Mouse (Mus musculus) brain, adult 2 months (tissue): Measurements from ENCODE around the gene Itgb2l.
A peak's percentile ranks its signal among the peaks of the same experiment; 100 is the strongest.
"Not testable (repeated sequence)": the region's sequence is repeated elsewhere in the genome, so short reads cannot be mapped to it uniquely, and the experiment has no call there.

Source experiments
- DNase-seq: peaks from one replicate; pipeline ENCODE4 v3.0.0; 2011; ENCODE audit warnings: low read depth, low spot score

The Itgb2l gene

DNA sequence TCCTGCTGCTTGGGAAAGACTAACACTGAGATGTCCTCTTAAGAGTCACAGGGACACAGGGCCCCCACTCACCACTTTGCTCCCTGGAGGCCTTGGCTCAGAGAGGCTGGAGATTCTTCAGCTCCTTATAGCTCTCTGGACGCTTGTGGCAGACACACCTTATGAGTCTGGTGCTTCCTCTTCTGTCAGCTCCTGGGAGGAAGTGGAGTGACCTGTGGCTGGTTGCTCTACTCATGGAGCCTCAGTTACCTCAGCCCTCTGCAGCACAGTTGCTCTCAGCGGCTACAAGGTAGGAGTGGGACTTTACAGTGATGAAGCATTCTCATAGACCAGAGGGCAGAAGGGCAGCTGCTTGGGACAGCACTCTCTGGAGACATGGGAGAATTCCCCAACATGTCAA lies at the start of gene Itgb2l:
TSS of gene Itgb2l (minus strand) at position 152 of the 400 bp plus-strand sequence.
- DNase-seq, result no peak

DNA sequence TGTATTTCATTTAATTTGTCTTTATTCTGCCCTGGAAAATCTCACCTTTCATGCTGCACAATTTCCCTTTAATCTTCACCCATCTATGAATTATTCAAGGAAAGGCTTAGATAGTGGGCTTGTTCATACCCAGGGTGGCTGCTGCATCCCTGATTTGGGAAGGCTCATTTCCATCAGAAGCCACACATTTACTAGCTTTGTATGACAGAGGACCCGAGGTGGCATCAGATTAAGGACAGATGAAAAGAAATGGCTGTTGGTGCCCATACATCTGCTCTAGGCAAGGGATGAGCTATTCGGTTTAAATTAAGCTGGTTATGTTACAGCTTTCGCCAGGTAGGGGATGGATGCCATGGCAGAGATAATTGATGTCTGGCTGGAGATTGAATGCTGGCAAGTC lies 48.1 kb upstream of the Itgb2l start:
- DNase-seq, result no peak

DNA sequence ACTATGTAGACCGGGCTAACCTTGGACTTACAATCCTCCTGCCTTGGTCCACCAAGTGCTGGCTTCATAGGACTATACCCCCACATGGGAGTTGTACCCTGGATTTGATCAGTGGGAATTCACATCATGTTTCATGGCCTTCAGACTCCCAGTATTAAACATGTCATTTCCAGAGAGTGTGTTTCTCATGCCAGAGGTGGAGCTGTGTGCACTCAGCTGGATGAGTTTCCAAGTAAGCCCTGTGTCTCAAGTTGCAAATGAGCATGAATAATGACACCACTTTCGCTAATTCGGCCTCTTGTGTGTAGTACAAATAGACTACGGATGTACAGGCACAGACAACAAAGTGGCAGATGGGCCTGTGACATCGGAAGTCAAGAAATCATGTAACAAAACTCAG lies 44.6 kb upstream of the Itgb2l start:
- DNase-seq, result no peak

DNA sequence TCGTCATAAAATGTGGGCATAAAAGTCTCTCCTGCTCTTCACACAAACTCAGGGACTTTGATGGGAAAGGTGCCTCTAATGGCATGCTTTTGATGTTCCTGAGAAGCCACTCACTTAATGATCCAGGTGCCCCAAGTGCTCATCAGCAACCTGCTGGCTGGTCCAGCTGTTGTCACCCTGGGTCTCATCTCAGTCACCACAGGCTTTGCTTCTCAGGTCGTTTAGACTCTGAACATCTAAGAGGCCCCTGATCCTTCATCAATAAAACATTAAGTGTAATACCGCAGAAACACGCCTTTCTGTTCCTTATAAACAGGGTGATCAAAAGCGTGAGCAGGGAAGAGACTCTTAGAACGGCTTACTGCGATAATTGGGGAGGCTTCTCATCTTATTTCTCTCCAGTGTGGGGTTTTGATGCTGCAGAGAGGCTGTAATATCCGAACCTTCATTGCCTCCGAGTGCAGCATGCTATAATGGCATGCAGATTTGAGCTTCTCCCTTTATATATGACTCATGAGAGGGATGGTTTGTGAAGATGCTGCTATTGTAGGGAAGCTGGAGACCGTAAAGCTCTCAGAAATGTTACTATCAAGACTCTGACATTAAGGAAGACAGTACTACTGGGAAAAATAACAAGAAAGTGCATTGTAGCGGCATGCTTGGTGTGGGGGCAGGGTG lies 43.7 kb upstream of the Itgb2l start:
- peak; percentile 51 for DNase-seq

DNA sequence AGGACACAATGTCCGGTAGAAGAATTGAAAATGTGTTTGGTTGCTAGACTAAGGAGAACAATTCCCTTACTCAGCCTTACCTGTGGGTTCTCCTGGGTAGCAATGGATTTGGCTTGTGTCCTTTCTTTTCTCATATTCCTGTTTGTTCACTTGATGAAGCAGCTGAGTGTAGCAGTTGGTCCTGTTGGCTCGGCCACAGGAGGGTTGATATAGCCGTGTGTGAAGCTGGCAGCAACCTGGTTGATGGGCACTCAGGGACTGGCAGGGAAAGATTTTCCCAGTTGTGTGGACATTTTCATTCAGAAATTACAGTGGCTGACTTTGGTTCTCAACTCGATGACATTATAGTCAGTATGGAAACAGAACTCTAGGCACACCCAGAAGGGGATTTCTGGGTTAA lies 38.4 kb upstream of the Itgb2l start:
- DNase-seq, result no peak

DNA sequence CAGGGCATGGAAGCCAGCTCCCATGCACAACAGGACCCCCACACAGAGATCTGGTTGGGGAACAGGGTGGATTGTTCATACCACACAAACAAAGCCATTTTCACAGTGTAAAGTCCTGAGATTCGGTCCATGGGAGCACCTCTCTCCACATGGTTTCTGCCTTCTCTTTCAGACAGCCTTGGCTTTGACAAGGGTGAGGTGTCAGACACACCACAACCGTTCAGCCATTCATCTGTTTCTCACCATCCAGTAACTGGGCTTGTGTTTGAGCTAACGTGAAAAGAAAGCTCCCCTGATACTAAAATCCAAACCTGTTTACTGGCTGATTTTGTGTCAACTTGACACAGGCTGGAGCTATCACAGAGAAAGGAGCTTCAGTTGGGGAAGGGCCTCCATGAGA lies 30.8 kb upstream of the Itgb2l start:
- no peak for DNase-seq

DNA sequence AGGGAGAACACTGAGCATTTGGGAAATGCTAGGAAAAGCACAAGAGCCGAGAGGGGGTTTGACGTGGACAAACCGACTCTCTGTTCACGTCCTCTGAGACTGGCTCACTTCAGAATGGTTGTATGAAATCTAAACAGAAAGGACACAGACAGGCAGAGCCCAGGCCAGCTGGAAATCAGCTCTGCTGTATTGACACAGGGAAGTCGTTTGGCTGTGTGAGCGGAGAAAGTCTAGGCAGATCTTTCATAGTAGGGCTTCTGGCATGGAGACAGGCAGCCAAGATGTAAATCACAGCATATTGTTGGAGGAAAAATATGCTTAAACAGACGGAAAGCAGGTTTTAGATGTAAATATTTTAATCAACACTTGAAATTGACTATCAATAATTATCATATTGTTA lies 29.4 kb upstream of the Itgb2l start:
- no peak for DNase-seq

DNA sequence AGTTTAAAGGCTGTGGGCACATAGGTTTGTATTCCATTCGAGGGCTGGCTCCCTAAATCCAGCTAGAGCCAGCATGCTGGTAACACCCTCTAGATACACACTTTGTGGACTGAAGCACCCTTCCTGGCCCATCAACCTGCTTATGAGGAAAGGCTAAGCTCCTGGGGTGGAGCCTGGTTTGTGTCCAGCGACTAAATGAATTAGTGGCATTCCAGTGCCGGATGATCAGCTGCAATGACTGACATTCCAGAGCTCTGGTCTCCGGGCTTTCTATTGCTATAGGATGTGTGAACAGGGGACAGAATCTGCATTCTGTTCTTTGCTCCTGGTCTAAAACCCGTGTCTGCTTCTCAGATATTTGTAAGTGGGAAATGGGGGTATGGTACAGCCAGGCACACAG lies 28.9 kb upstream of the Itgb2l start:
- no peak for DNase-seq

DNA sequence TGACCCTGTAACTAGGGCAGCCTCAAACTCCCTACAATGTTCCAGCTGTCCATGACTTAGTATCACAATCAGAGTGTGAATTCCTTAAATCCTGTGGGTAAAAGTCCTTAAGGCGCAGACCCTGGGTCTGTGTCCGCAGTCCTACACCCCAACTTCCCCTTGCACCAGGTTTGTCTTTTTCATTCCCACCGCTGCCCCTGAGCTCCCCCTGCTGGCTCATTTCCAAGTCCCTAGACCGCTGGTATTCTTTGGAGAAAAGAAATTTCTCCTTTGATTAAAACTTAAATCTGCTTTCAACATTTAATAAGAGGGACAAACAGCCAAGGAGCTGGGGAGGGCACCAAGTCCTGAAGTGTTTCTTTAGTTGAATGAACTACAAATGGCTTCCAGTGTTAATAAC lies 26.2 kb upstream of the Itgb2l start:
- no peak for DNase-seq

DNA sequence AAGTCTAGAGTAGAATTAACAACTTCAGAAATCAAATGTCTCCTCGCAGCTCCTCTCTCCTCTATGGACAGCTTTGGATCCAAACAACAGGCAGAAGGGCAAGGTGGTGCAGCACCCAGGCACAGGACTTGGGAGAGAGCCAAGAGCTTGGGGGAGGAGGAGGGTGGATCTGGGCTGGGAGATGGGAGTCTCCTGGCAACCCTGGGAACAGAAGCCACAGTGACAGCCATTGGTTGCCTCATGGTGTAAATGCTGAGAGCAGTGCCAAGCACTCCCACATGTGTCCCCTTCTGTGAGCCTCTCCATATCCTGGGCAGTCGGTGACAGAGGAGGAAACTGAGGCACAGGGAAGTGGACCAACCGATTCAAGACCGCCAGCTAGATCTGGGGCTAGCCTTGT lies 25.3 kb upstream of the Itgb2l start:
- DNase-seq, result peak; percentile 91

DNA sequence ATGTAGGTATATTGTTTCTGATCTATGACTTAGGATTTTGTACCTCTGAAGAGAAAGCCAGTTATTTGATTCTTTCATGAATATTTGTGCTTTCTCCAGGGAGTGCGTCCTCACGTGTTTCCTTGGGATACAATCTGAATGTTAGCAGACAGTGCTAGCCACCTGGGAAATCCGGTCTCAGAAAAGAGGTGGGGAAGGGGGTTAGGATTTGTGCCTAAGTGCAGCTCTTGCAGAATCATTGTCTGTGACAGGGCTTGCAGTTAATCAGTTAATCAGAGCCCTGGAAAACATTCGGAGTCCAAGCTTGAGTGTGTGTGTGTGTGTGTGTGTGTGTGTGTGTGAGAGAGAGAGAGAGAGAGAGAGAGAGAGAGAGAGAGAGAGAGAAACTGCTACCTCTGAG lies 24.6 kb upstream of the Itgb2l start:
- no peak for DNase-seq

DNA sequence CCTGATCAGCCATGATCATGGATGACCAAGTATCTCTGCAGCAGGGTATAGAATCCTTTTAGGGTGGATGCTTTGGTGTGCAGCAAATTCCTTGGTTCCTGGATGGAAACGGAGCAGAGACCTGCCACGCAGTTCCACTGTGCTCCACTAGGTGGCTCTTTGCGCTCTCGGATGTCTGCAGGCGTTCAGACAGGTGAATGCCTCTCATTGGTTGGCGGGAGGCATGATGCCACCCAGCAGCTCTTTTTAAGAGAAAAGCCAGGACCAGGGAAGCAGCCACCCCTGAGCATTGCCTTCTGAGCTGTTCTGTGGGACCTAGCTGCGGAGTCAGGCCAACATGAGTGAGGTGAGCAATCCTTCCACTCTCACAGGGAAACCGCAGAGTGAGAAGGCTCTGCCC lies 24.0 kb upstream of the Itgb2l start, which contains the start of gene Pcp4:
TSS of gene Pcp4 (plus strand) at position 162 of the 400 bp plus-strand sequence.
- DNase-seq, result peak; percentile 95

DNA sequence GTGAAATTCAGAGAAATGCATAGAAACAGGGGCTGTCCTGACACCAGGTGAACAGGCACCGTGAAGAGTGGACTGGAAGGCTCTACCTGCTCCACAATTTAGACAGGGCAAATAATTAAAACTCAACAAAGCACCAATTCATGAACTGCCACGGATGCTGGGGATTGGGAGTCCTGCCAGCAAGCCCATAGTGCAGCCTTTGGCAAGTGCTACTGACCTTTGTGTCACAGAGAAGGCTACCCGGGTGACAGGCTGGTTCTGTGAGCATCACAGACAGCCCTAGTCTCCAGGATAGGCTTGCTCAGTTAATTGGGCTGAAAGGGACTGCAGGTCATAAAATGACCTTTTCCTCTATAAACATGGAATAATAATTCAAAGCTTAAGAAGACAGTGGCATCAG lies 17.4 kb upstream of the Itgb2l start:
- DNase-seq, result no peak

DNA sequence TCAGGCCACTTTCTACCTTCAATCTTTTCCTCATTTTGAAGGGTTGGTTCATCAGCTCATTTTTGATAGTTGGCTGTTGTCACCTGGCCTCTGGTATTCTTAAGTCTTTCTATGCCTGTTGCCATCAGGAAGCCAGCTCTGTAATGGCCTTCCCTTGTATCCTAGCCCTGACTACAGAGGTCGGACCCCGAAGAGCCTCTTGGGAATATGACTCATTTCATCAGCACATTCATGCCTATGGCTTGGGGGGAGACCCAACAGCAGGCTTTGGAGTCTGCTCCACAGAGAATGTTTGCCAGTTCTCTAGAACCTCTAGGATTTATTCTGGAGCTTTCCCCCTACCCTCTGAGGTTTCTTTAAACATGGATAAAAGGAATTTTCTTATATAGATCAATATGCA lies 15.9 kb upstream of the Itgb2l start:
- DNase-seq, result no peak

DNA sequence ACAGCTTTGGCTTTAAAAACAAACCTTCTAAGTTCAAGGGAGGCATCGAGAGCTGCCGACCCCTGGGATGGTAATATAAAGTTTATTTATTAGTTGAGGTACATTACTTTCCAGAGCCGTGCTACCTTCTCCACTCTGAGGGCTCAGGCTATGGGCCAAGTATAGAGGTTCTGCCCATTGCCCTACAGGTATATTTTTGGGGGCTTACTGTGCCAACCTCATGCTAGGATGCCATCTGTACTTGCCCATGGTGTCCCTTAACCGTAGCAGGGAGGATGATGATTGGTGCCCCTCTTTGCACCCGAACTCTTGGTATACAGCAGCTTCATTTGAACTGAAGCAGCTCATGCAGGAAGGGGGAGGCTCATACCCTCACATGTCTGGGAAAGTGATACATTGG lies 14.2 kb upstream of the Itgb2l start:
- DNase-seq, result no peak

DNA sequence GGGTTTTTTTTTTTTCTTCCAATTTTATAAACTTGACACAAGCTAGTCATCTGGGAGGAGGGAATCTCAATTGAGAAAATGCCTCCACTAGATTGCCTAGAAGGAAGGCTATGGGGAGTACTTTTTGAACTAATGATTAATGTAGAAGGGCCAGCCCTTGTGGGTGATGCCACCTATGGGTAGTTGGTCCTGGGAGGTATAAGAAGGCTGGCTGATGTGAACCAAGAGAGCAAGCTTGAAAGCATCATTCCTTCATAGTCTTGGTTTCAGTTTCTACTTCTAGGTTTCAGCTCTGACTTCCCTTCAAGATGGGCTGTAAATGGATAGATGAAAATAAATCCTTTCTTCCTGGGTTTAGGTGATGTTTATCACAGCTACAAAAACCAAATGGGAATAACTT lies 10.7 kb upstream of the Itgb2l start:
- DNase-seq, result no peak

DNA sequence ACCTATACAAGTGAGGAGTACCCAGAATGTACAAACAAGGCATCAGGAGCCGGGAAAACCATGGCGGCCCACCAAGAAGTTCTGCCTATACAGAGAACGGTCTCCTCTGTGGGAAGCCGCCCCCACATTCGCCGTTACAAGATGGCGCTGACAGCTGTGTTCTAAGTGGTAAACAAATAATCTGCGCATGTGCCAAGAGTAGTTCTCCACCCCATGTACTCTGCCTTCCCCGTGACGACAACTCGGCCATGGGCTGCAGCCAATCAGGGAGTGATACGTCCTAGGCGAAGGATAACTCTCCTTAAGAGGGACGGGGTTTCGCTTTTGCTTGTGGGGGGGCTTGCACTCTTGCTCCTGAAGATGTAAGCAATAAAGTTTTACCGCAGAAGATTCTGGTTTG lies 7.5 kb upstream of the Itgb2l start:
- DNase-seq, result not testable (repeated sequence)

DNA sequence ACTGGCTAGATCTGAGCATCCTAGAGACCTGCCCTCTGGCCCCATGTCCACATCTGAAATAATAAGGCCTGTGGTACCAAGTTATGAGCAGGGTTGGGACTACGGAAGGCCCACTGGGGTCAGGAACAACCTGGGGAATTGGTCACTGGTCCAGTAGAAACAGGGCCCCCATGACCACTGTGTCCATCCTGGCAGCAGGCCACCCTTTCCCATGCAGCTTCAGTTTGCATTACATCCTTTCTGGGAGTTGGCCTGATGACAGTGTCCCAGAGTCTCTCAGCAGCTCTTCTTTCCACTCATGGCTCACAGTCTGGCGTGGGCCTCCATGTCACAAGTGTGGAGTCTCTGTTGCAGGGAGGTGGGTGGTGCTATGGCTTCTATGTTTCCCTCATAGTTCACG lies 1.6 kb downstream of the Itgb2l start:
- no peak for DNase-seq

DNA sequence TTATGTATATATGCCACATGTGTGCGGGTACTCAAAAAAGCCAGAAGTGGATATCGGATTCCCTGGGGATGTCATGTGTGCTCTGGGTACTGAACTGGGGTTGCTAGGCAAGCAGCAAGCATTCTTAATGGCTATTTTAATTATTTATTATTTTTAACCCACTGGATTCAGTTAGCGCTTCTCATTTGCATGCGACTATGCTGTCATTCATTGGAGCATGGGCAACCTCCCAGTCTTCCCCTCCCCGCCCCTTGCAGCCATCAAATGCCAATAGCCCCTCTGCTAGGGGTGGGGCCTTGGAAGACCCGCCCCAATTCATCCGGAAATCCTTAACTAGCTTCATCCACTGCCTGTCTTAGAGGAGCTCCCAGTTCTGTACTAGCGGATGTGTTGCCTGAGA lies 2.5 kb downstream of the Itgb2l start:
- no peak for DNase-seq

DNA sequence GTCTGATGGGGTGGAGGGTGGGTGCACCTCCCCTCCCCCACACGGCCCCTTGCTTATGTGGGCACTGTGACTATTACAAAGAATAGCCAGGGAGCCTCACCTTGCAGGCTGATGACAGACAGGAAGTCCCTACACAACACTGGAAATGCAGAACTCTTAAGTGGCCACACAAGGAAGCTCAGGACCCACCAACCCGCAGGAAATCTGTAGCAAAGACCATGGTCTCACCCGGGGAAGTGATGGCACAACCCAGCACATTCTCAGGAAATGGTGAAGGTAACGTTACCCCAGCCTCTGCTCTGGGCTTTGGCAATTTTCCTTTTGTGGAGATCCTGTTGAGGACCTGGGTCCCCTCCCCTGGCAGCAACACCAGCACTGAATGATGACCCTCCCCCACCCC lies 3.7 kb downstream of the Itgb2l start:
- DNase-seq, result no peak

DNA sequence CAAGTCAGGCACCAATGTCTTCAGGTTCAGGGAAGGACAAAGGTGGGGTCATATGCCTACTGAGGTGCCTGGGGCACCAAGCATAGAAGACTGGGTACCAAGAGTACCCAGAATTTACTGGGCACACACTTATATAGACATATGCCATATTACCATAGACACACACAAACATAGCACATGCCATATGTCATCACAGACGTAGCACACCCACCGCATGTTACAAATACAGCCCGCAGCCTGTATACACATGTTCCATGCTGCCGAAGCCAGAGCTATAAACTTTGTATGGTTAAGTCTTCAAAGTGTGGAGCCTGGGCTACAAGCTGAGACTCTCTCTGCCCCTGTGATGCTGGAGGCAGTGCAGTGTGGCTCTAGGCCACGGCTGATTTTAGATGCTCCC lies 4.5 kb downstream of the Itgb2l start:
- no peak for DNase-seq

DNA sequence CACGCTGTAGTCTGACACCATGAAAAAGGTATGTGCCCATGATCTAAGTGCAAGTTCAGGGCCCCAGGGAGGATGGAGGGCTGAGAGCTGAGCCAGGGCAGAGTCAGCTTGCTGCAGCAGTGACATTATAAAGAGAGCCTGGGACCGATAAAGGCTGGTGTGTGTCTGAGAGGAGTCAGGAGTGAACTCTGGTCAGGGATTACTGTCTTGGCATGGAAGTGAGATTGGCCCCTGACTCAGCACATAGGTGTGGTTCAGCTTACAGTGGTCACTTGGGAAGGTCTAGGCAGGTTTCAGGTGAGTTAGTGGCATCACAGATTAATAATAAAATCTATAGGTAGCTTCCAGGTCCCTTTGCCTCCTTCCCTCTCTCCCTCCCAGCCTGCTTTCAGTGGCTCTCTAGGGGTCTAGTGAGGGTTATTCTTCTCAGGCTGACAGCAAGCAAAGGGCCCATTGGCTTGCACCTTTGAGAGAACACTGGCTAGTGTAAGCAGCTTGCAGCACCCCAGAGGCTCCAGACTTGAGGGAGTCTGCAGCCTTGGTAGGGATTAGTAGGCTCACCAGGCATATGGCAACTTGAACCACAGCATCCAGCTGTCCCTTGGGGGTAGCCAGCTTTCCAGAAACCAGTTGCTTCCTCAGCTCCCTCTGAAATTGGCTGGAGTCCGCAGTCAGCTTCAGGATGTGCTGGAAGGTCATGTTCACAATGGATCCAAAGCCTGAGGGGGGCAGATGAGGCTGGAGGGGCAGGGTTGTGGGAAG lies 9.2 kb downstream of the Itgb2l start:
- DNase-seq, result no peak

DNA sequence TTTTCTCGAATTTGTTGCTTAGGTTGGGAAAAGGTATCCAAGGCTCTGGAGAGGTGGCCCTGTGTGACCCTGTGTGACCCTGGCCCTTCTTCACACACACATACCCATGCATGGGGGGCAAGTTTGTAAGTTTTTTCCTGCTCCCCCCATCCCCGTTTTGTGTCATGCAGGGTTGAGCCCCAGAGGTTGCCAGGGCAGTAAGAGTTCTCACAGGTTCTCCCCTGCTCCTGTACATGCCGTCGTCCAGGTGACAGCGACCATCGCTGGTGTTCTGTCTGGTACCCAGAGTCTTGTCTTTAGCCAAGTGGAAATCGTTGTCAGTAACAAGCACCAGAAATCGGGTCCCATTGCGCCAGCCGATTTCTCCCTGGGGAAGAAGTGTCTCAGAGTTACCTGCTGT lies 10.2 kb downstream of the Itgb2l start:
- no peak for DNase-seq
